In genomic region chr7:126748824-126749223, GRCm38 (mm10) we compare ENCODE assay signal across 22 mouse cellular contexts. TPM values are rescaled to one million over a fixed set of nuclear protein-coding genes. Genes with fewer than 3 reads are reported as not detected.
DNase-seq lines count a peak whose midpoint lies in the region; ATAC-seq and TF ChIP-seq lines count a peak whose summit lies in the region.
"Had no signal": no experiment of that assay in that cellular context is flagged by ENCODE, and none has a peak within 500 bp of the region (broad histone marks: within the 10 kb centered on the region; RNA-seq: fewer than 3 reads in every experiment).

No protein-coding gene starts in this region.

- H3K9me3 ChIP-seq in limb, embryonic 11.5 days (ENCODE audit: control insufficient read depth, low read length), result no peaks in the 10 kb centered on the region
- no peaks in the 10 kb centered on the region for H3K9me3 ChIP-seq in limb, embryonic 10.5 days (replicated peaks)
- no peaks in the 10 kb centered on the region for H3K9me3 ChIP-seq in liver, postnatal 0 days (ENCODE audit: low read length)
- H3K9me3 ChIP-seq: embryonic facial prominence, embryonic 12.5 days; G1E; heart, embryonic 15.5 days; kidney, embryonic 15.5 days; limb, embryonic 12.5 days; midbrain, embryonic 13.5 days; neural tube, embryonic 13.5 days had no signal

- no peak overlapping the region for H3K4me3 ChIP-seq in limb, embryonic 11.5 days (ENCODE audit: low read depth, low read length)
- H3K4me3 ChIP-seq in limb, embryonic 10.5 days, result no peak overlapping the region
- no peak overlapping the region for H3K4me3 ChIP-seq in liver, postnatal 0 days (ENCODE audit: low read depth, low read length)
- H3K4me3 ChIP-seq: embryonic facial prominence, embryonic 12.5 days; heart, adult 2 months; heart, embryonic 15.5 days; kidney, embryonic 15.5 days; limb, embryonic 12.5 days; midbrain, embryonic 13.5 days; neural tube, embryonic 13.5 days had no signal

- H3K36me3 ChIP-seq in limb, embryonic 11.5 days (ENCODE audit: control insufficient read depth, insufficient read depth, low read length), result no peaks in the 10 kb centered on the region
- H3K36me3 ChIP-seq in limb, embryonic 10.5 days, result no peaks in the 10 kb centered on the region
- no peaks in the 10 kb centered on the region for H3K36me3 ChIP-seq in liver, postnatal 0 days (replicated peaks; ENCODE audit: insufficient read depth, low read length)
- H3K36me3 ChIP-seq: embryonic facial prominence, embryonic 12.5 days; G1E; heart, embryonic 15.5 days; kidney, embryonic 15.5 days; limb, embryonic 12.5 days; midbrain, embryonic 13.5 days; neural tube, embryonic 13.5 days had no signal

- no peaks in the 10 kb centered on the region for H3K4me1 ChIP-seq in limb, embryonic 11.5 days (ENCODE audit: control insufficient read depth, insufficient read depth, low read length)
- peaks cover 11% of the 10 kb centered on the region for H3K4me1 ChIP-seq in limb, embryonic 10.5 days
- H3K4me1 ChIP-seq in liver, postnatal 0 days (ENCODE audit: insufficient read depth), result peaks cover 21% of the 10 kb centered on the region
- H3K4me1 ChIP-seq: embryonic facial prominence, embryonic 12.5 days; heart, embryonic 15.5 days; kidney, embryonic 15.5 days; midbrain, embryonic 13.5 days; neural tube, embryonic 13.5 days had no signal

- H3K27ac ChIP-seq in limb, embryonic 11.5 days (replicated peaks; ENCODE audit: low read depth, low read length), result no peak overlapping the region
- no peak overlapping the region for H3K27ac ChIP-seq in limb, embryonic 10.5 days
- H3K27ac ChIP-seq in liver, postnatal 0 days (ENCODE audit: low read depth), result peak overlapping the region; percentile 12; the same call in 1 of the 2 replicates
- H3K27ac ChIP-seq: embryonic facial prominence, embryonic 12.5 days; heart, adult 2 months; heart, embryonic 15.5 days; kidney, embryonic 15.5 days; limb, embryonic 12.5 days; midbrain, embryonic 13.5 days; neural tube, embryonic 13.5 days had no signal

- TF ChIP-seq EP300 in liver, postnatal 0 days (IDR thresholded peaks at IDR 0.05; ENCODE audit: low read depth), result no peak

- H3K27me3 ChIP-seq in limb, embryonic 11.5 days (ENCODE audit: control insufficient read depth, insufficient read depth, low read length), result no peaks in the 10 kb centered on the region
- H3K27me3 ChIP-seq in limb, embryonic 10.5 days (ENCODE audit: low read depth, poor library complexity, severe bottlenecking), result no peaks in the 10 kb centered on the region
- H3K27me3 ChIP-seq in liver, postnatal 0 days (ENCODE audit: insufficient read depth, low read length), result no peaks in the 10 kb centered on the region
- H3K27me3 ChIP-seq: embryonic facial prominence, embryonic 12.5 days; heart, embryonic 15.5 days; kidney, embryonic 15.5 days; limb, embryonic 12.5 days; midbrain, embryonic 13.5 days; neural tube, embryonic 13.5 days had no signal

- intact Hi-C loops in heart, postnatal 25 days (cut with DNase I), result loop anchor here (5.0 kb wide), 1 partner anchor 47 kb away; no protein-coding TSS in a partner anchor

- H3K4me2 ChIP-seq in limb, embryonic 11.5 days (ENCODE audit: low read depth, severe bottlenecking), result no peak overlapping the region
- no peak overlapping the region for H3K4me2 ChIP-seq in liver, postnatal 0 days (ENCODE audit: low read depth, low read length)
- H3K4me2 ChIP-seq: embryonic facial prominence, embryonic 12.5 days; heart, embryonic 15.5 days; kidney, embryonic 15.5 days; limb, embryonic 12.5 days; midbrain, embryonic 13.5 days; neural tube, embryonic 13.5 days had no signal

- ATAC-seq in limb, embryonic 11.5 days (ENCODE audit: insufficient number of reproducible peaks, low FRiP score, low TSS enrichment, low read depth), result no peak
- no peak for ATAC-seq in liver, postnatal 0 days
- ATAC-seq: forebrain, embryonic 14.5 days; midbrain, embryonic 13.5 days had no signal

- DNase-seq in limb, embryonic 11.5 days (ENCODE audit: low spot score), result no peak
- no peak for DNase-seq in limb, embryonic 10.5 days (ENCODE audit: low spot score)
- DNase-seq in thymus, postnatal 4 days, result peak; percentile 45
- DNase-seq in thymus, postnatal 10 days (ENCODE audit: low spot score in 2 of 2), result no peak
- no peak for DNase-seq in liver, postnatal 0 days
- no peak for DNase-seq in cerebellum, adult 9-10 months
- no peak for DNase-seq in right cerebral cortex, adult 18-20 months
- no peak for DNase-seq in heart, postnatal 25 days (ENCODE audit: low spot score)
- DNase-seq: cerebellum, adult 9-11 months; gastrocnemius, postnatal 14 days; heart, adult 2 months; kidney, postnatal 4 days; lung, adult 18-20 months; thymus, postnatal 36 days had no signal

- TF ChIP-seq CTCF in liver, postnatal 0 days (IDR thresholded peaks at IDR 0.05; ENCODE audit: low read depth), result no peak

- 0 out of 2 replicates have a peak overlapping the region, but pooled peaks have one; percentile 30 for H3K9ac ChIP-seq in limb, embryonic 11.5 days (ENCODE audit: low read length)
- H3K9ac ChIP-seq in liver, postnatal 0 days (replicated peaks), result no peak overlapping the region
- H3K9ac ChIP-seq: embryonic facial prominence, embryonic 12.5 days; heart, embryonic 15.5 days; kidney, embryonic 15.5 days; limb, embryonic 12.5 days; midbrain, embryonic 13.5 days; neural tube, embryonic 13.5 days had no signal

- 68% methylated on average over 7 of the region's 7 CpGs for WGBS in limb, embryonic 11.5 days
- 70% methylated on average over 7 of the region's 7 CpGs for WGBS in limb, embryonic 10.5 days
- WGBS in liver, postnatal 0 days (ENCODE audit: insufficient replicate concordance), result 62% methylated on average over 7 of the region's 7 CpGs

RNA-seq across cellular contexts. Expression of gene Mapk3, which starts 10.6 kb away (rescaled TPM):
- 35.4 and 37.4 TPM in 2 replicates for polyA plus RNA-seq in limb, embryonic 11.5 days (2014; fragmentation: Nextera tagmentation; extraction: Ambion mirVana)
- 47.3 and 55.9 TPM in 2 replicates for polyA plus RNA-seq in limb, embryonic 10.5 days (2016; fragmentation: Nextera tagmentation; extraction: Ambion mirVana)
- 20.3 and 21.0 TPM in 2 replicates for polyA plus RNA-seq in liver, postnatal 0 days (2015; fragmentation: Nextera tagmentation; extraction: Ambion mirVana)
- total RNA-seq in heart, postnatal 25 days (2021), result 10 to 100 TPM; 56.5 to 59.8 TPM

RNA-seq across cellular contexts. Expression of gene Gdpd3, which starts 17.3 kb away (rescaled TPM):
- polyA plus RNA-seq in limb, embryonic 11.5 days (2014; fragmentation: Nextera tagmentation; extraction: Ambion mirVana), result 1.7 and 2.4 TPM in 2 replicates
- polyA plus RNA-seq in limb, embryonic 10.5 days (2016; fragmentation: Nextera tagmentation; extraction: Ambion mirVana), result 0.83 and 1.5 TPM in 2 replicates
- polyA plus RNA-seq in liver, postnatal 0 days (2015; fragmentation: Nextera tagmentation; extraction: Ambion mirVana), result 0.77 and 1.6 TPM in 2 replicates
- 1 to 10 TPM; 1.6 to 2.1 TPM for total RNA-seq in heart, postnatal 25 days (2021)

RNA-seq across cellular contexts. Expression of gene Ypel3, which starts 27.9 kb away (rescaled TPM):
- 97.8 and 112 TPM in 2 replicates for polyA plus RNA-seq in limb, embryonic 11.5 days (2014; fragmentation: Nextera tagmentation; extraction: Ambion mirVana)
- 51.7 and 84.9 TPM in 2 replicates for polyA plus RNA-seq in limb, embryonic 10.5 days (2016; fragmentation: Nextera tagmentation; extraction: Ambion mirVana)
- polyA plus RNA-seq in liver, postnatal 0 days (2015; fragmentation: Nextera tagmentation; extraction: Ambion mirVana), result 65.0 and 74.7 TPM in 2 replicates
- total RNA-seq in heart, postnatal 25 days (2021), result 10 to 100 TPM; 63.7 to 74.0 TPM

RNA-seq across cellular contexts. Expression of gene Tbx6, which starts 32.5 kb away (rescaled TPM):
- polyA plus RNA-seq in limb, embryonic 11.5 days (2014; fragmentation: Nextera tagmentation; extraction: Ambion mirVana), result 0.45 and 0.67 TPM in 2 replicates
- 0.23 and 0.53 TPM in 2 replicates for polyA plus RNA-seq in limb, embryonic 10.5 days (2016; fragmentation: Nextera tagmentation; extraction: Ambion mirVana)
- 0.14 and 0.29 TPM in 2 replicates for polyA plus RNA-seq in liver, postnatal 0 days (2015; fragmentation: Nextera tagmentation; extraction: Ambion mirVana)
- under 1 TPM; 0.34 to 0.70 TPM for total RNA-seq in heart, postnatal 25 days (2021)

RNA-seq across cellular contexts. Expression of gene Coro1a, which starts 41.2 kb away (rescaled TPM):
- 35.9 and 37.7 TPM in 2 replicates for polyA plus RNA-seq in limb, embryonic 11.5 days (2014; fragmentation: Nextera tagmentation; extraction: Ambion mirVana)
- polyA plus RNA-seq in limb, embryonic 10.5 days (2016; fragmentation: Nextera tagmentation; extraction: Ambion mirVana), result 28.9 and 37.8 TPM in 2 replicates
- 121 and 130 TPM in 2 replicates for polyA plus RNA-seq in liver, postnatal 0 days (2015; fragmentation: Nextera tagmentation; extraction: Ambion mirVana)
- 10 to 100 TPM; 10.6 to 10.8 TPM for total RNA-seq in heart, postnatal 25 days (2021)
